Mouse (Mus musculus): ENCODE measurements at regions not wholly inside any gene's neighbourhood (a gene's known extent, or its start where the extent isn't known, plus 50 kb on each side); places are given as distances from the start of the nearest gene placed in this dataset.
A peak's percentile ranks its signal among the peaks of the same experiment; 100 is the strongest.
"Not testable (repeated sequence)": the region's sequence is repeated elsewhere in the genome, so short reads cannot be mapped to it uniquely, and the experiment has no call there.

- not testable (repeated sequence) for DNase-seq
These were observed 193.9 kb upstream of the Kcnmb2 start for GRCm38 (mm10) chr3:31708367-31708766.

GRCm38 (mm10) chr3:31741289-31741688 lies 161.0 kb upstream of the Kcnmb2 start:
- DNase-seq: no peak

GRCm38 (mm10) chr3:31755881-31756280 lies 146.4 kb upstream of the Kcnmb2 start:
- DNase-seq: no peak

GRCm38 (mm10) chr3:31769193-31769592 lies 133.1 kb upstream of the Kcnmb2 start:
- no peak for DNase-seq

GRCm38 (mm10) chr3:31790342-31790970 lies 111.9 kb upstream of the Kcnmb2 start:
- DNase-seq: peak; percentile 27

DNA sequence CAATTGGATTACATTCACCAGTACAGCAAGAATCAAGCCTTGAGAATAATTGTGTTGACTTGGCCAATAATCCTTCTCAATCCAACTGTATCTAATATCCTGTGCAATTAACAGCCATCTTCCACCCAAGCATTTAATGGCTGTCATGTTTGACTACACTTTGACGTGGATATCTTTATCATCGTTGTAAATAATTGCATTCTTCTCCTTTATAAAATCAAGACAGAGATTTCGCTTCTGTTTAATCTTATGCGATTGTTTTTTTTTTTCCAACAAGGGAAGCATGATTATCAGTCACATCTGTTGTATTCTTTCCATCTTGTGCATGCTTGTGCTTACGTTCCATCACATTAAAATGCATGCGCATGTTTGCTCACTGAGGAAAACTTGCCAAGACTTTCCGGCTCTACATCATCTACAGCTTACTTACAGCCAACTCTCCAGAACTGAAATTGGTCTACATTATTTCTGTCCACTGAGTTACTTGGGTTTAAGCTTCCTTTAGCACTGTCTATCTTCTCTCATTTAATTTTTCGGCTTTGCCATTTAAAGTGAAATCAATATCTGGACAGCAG lies 108.8 kb upstream of the Kcnmb2 start:
- DNase-seq: no peak

DNA sequence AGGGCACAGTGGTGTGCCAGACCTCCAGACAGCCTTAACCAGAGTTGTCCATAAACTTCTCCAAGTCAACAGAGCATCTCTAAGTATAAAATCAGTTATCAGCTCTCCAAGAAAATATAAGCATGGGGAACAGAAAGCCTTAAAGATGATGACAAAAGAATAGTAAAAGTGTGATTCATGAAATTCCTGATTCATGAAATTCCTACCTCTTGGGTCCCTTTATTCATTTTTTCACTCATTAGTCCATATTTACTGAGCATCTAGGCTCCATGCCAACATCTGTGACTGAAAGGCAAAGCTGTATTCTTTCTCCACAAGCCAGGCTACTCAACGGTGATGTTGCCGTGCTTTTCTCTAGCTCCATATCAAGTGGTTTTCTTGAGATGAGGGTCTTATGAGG lies 105.7 kb upstream of the Kcnmb2 start:
- no peak for DNase-seq

DNA sequence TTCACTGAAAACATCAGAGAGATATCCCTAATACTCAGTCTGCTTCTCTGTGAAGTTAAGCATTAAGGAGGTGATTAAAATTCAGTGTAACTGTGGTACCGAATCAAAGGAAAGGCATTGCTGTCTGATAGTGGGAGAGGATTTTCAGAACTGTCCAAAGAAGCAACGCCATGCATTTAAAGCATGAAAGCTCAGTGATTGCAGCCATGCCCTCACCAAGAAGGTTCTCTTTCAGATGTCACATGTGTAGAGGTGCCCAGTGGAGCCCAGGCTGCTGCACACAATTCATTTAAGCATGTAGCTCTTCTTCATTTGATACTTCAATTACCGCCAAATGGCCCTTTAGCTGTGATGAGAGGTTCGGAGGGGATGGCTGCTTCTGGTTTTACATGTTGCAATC lies 103.1 kb upstream of the Kcnmb2 start:
- no peak for DNase-seq

GRCm38 (mm10) chr3:31804038-31804437 lies 98.3 kb upstream of the Kcnmb2 start:
- DNase-seq: no peak

DNA sequence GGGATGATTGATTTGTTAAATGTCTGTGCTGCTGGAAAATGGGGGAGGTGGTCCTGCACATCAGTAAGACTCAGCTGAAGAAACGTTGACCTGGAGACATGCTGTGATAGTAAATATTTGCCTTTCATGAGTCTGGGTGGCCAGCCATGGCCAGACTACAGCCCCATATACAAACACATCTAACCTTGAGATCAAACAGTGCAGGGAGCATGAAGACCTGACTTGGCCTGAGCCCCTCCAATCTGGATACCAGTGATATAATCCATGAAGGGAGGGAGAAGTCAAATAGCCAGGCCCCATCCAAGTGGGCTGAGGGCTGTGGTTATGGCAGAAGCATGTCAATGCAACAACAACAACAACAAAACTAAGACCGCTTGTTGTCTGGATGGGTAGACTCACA lies 94.6 kb upstream of the Kcnmb2 start:
- no peak for DNase-seq

- DNase-seq: not testable (repeated sequence)
These were observed 93.2 kb upstream of the Kcnmb2 start for GRCm38 (mm10) chr3:31809131-31809530.

GRCm38 (mm10) chr3:31811232-31811631 lies 91.1 kb upstream of the Kcnmb2 start:
- DNase-seq: no peak

DNA sequence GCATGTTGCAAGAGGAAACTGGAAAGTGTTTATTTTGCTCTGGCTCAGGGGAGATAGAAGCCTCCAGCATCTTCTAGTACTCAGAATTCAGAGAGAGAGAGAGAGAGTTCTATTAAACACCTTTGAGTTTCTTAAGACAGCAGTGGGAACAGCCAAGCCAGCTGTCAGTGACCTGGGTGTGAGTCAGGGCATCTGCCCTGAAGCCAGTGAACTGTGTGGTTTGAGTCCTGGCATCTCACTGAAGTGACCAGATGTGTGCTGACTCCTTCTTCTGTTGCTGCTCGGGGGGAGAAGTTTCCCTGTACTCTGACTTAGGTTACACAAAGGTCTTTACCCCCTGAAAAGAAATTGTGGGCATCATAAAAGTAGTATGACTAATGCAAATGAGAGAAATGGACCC lies 70.4 kb upstream of the Kcnmb2 start:
- DNase-seq: no peak

DNA sequence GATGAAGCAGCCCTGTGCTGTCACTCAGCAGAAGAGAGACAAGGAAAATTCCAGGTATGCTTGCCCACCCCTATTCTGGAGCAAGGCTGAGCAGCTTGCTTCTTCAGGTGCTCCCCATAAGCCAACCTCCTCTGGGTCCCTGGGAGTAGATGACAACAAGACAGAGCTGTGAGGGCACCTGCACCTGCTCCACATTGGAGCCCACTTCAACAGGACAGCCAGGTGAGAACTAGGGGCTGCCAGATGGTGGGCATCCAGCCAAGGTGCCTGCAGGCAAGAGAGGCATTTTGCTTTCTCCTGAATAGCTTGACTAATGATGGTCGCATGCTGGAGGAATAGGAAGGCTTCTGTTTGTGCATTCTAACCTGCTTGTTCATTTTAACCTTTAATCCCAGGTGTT lies 61.1 kb upstream of the Kcnmb2 start:
- DNase-seq: no peak

DNA sequence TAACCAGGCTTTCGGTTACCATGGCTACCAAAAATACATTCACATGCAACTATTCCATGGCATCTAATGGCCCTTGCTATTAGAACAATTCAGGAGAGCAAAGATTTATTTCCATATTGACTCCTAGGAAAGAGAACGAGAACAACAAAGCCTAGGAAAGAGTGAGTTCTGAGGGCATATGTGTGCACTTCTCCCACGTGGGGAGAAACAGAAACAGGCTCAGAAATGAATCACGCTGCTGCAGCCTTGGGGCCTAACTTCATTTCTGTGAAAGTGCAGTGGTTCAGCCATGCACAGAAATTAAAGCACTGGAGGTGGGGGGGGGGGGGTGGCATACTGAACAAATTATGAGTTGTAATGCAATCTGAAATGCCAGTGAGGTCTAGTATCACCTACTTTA lies 55.2 kb upstream of the Kcnmb2 start:
- DNase-seq: no peak
